Mouse (Mus musculus) heart, postnatal 0 days (tissue): ENCODE measurements around the gene Zhx3. TPM values are rescaled to one million over a fixed set of nuclear protein-coding genes. Genes with fewer than 3 reads are reported as not detected.

Experiments
- ATAC-seq: fragments of 200-750 bp; cut with Nextera tagmentation; 2 replicates; pipeline ENCODE4 v1.8.0; 2017; ENCODE audit warnings: low read depth, moderate number of reproducible peaks, moderate library complexity; ENCODE audit not compliant: insufficient read depth
- DNase-seq: peaks from one replicate; pipeline ENCODE4 v3.0.0-alpha.2; 2016; ENCODE audit warnings: low spot score
- H3K27ac ChIP-seq: fragments of 300-500 bp; sonication (generic); 2 replicates; pipeline ENCODE4 v1.5.1; 2014; ENCODE audit warnings: low read depth, mild to moderate bottlenecking
- H3K27me3 ChIP-seq: fragments of 300-500 bp; sonication (generic); 2 replicates; pipeline ENCODE4 v1.6.1; 2014; ENCODE audit warnings: low read length, mixed read lengths; ENCODE audit not compliant: control insufficient read depth, insufficient read depth
- H3K36me3 ChIP-seq: fragments of 300-500 bp; sonication (generic); replicated peaks from 2 replicates; pipeline ENCODE4 v1.6.1; 2014; ENCODE audit warnings: low read length, mixed read lengths; ENCODE audit not compliant: control insufficient read depth, insufficient read depth
- H3K4me1 ChIP-seq: fragments of 300-500 bp; sonication (generic); 2 replicates; pipeline ENCODE4 v1.6.1; 2014; ENCODE audit warnings: antibody characterized with exemption; ENCODE audit not compliant: control insufficient read depth, insufficient read depth
- H3K4me2 ChIP-seq: fragments of 300-500 bp; sonication (generic); 2 replicates; pipeline ENCODE4 v1.6.1; 2014; ENCODE audit warnings: low read depth, mild to moderate bottlenecking, low read length, moderate library complexity
- H3K4me3 ChIP-seq: fragments of 300-500 bp; sonication (generic); 2 replicates; pipeline ENCODE4 v1.5.1; 2014; ENCODE audit warnings: low read depth, low read length
- H3K9ac ChIP-seq: fragments of 300-500 bp; sonication (generic); replicated peaks from 2 replicates; pipeline ENCODE4 v1.6.1; 2014; ENCODE audit warnings: low read depth, low read length, mixed read lengths
- H3K9me3 ChIP-seq: fragments of 300-500 bp; sonication (generic); replicated peaks from 2 replicates; pipeline ENCODE4 v1.6.1; 2016; ENCODE audit warnings: low read length; ENCODE audit not compliant: control insufficient read depth
- CTCF ChIP-seq: IDR thresholded peaks from 2 replicates; pipeline ENCODE4 v1.5.1; 2016; ENCODE audit warnings: antibody characterized with exemption, control low read depth, low read depth
- EP300 ChIP-seq: IDR thresholded peaks from 2 replicates; pipeline ENCODE4 v1.6.1; 2016; ENCODE audit warnings: antibody characterized with exemption, low read depth
- WGBS: fragments of 180-500 bp; shearing (Covaris S2); extraction: QIAGEN DNeasy Blood & Tissue Kit; methylation state at CpG from one replicate; pipeline ENCODE4 v1.1.7; 2014; 5-methylcytosine and 5-hydroxymethylcytosine counted together
- polyA plus RNA-seq: library from polyadenylated mRNA; unstranded; fragments of >200 nt; fragmentation: Nextera tagmentation; extraction: Ambion mirVana; gene quantifications from 2 replicates; pipeline ENCODE4 v1.2.1, GENCODE M21; 2015
- total RNA-seq: library from RNA; depleted of rRNA; stranded (reverse); fragments of >200 nt; gene quantifications from 2 replicates; pipeline ENCODE4 v1.2.3, GENCODE M21; 2014; ENCODE audit warnings: low replicate concordance

The Zhx3 gene
- total and polyA plus RNA-seq, 2 experiments from 2014 or later, result 4.7 to 18.3 TPM

DNA sequence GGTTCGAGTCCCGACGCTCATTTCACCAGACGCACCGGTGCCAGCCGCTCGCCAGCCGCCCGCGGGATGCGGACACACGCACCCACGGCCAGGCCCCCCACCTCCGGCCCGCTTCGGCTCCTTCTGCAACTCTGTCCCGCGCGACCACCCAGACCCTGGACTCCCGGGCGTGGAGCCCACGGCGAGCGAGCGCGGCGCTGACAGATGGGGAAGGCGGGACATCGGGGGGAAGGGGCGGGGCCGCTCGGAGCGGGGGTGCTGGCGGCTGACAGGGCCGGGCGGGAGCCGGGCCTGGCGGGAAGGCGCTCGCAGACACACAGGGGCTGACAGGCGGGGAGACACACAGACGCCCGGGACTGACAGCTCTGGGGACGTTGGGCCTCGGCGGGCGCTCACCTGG is 403 bp downstream of the Zhx3 start:
- H3K4me2 ChIP-seq, result peak overlapping the region; percentile 90
- H3K27me3 ChIP-seq, result no peaks in the 10 kb centered on the region
- H3K27ac ChIP-seq, result peak overlapping the region; percentile 98
- peak overlapping the region; percentile 96 for H3K9ac ChIP-seq
- H3K36me3 ChIP-seq, result no peaks in the 10 kb centered on the region
- WGBS, result under 1% methylated on average over 42 of the region's 47 CpGs
- ATAC-seq, result peak; percentile 85
- H3K4me1 ChIP-seq, result peaks cover 7% of the 10 kb centered on the region; the same call in 1 of the 2 replicates
- H3K9me3 ChIP-seq, result no peaks in the 10 kb centered on the region; the same call in 1 of the 2 replicates
- H3K4me3 ChIP-seq, result peak overlapping the region; percentile 91
- peak; percentile 59 for DNase-seq
- no peak for TF ChIP-seq EP300
- no peak for TF ChIP-seq CTCF

DNA sequence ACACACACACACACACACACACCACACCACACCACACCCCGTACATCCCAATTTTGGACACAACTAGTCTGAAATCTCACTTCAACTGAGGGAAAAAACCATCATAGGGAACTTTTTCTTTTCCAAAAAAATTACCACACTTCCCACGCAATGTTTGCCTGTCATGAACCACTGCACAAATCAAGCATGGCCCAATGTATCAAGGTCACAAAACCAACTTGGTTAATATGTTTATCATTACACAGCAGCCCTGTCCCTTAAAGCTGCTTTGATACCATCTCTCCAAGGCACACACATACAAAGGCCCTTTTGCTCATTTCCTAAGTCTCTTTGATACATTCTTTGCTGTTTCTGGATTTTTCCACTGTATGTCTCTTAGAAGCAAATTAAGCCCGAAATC is 1.5 kb downstream of the Zhx3 start:
- WGBS, result 83% methylated on average over 3 of the region's 3 CpGs
- ATAC-seq, result no peak
- TF ChIP-seq CTCF (no peak), EP300 (no peak)
- H3K9me3 ChIP-seq, result no peaks in the 10 kb centered on the region; the same call in 1 of the 2 replicates
- H3K36me3 ChIP-seq, result no peaks in the 10 kb centered on the region
- H3K9ac ChIP-seq, result no peak overlapping the region
- 0 out of 2 replicates have a peak overlapping the region, but pooled peaks have one; percentile 24 for H3K4me2 ChIP-seq
- H3K27me3 ChIP-seq, result no peaks in the 10 kb centered on the region
- no peak overlapping the region for H3K27ac ChIP-seq
- DNase-seq, result no peak
- peaks cover 7% of the 10 kb centered on the region; the same call in 1 of the 2 replicates for H3K4me1 ChIP-seq
- H3K4me3 ChIP-seq, result no peak overlapping the region

DNA sequence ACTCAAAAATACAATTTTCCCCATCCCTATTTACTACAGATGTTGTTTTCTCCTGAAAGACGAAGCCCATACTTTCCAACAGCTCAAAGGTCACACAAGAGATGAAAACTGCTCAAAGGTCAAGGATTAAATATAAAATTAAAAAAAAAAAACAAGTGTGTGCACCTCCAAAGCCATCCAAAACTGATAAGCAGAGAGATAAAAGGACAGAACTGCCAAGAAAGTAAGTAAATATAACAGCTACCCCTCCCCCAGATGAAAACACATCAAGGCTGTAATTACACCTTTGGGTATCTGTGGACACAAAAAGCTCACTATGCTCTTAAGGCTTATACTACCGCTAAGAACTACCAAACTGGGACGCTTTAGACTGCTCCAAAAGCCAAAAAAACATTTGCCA is 3.4 kb downstream of the Zhx3 start:
- ATAC-seq (no peak), DNase-seq (no peak)
- WGBS, result 82% methylated on average over 3 of the region's 3 CpGs
- H3K36me3 ChIP-seq, result no peaks in the 10 kb centered on the region
- H3K9me3 ChIP-seq, result no peaks in the 10 kb centered on the region
- no peak overlapping the region for H3K4me3 ChIP-seq
- H3K4me2 ChIP-seq, result no peak overlapping the region
- H3K27ac ChIP-seq, result no peak overlapping the region
- no peaks in the 10 kb centered on the region for H3K27me3 ChIP-seq
- peaks cover 7% of the 10 kb centered on the region; the same call in 1 of the 2 replicates for H3K4me1 ChIP-seq
- TF ChIP-seq CTCF (no peak), EP300 (no peak)
- no peak overlapping the region for H3K9ac ChIP-seq

DNA sequence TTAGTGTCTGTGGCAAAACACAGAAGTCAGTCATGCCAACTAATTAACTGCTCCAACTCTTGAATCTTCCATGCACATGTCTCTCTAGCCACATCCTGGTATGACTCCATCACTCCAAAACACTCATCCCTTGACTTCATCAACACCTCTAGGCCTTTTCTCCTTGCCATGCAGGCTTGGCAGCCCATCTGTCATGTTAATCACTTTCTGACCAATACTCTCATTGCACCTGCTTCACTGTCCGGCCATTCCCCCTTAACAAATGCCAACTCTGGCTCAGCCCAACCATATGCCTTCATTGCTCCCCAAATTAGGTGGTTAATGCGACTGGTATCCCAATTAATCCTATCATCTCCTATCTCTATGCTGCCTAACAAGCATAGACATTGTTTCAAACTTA is 7.5 kb downstream of the Zhx3 start:
- no peak for DNase-seq
- ATAC-seq, result no peak

DNA sequence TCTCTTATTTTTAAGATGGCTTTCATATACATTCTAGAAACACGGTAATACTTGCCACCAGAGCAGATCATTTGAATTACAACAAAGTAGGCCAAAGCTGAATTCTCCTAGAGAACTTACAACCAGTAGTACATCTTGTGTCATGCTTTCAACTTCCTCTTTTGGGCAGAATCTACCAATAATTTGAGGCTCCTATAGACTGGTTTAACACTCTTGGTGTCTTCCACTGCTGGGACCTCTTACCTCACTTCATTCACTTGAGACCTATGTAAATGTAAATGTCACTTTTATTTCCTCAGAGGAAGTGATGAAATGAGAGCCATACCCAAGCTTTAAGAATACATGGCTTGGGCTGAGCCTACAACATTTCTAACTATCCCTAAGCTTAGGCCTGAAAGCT is 8.7 kb downstream of the Zhx3 start:
- TF ChIP-seq EP300 (no peak), CTCF (no peak)
- Histone ChIP-seq H3K9me3 (no peaks in the 10 kb centered on the region), H3K4me3 (no peak overlapping the region), H3K27me3 (no peaks in the 10 kb centered on the region), H3K9ac (no peak overlapping the region), H3K36me3 (no peaks in the 10 kb centered on the region), H3K4me2 (no peak overlapping the region), H3K27ac (no peak overlapping the region), H3K4me1 (no peaks in the 10 kb centered on the region)
- 92% methylated on average over 1 of the region's 1 CpGs for WGBS
- ATAC-seq, result no peak
- DNase-seq, result no peak

More for the DNA sequence above, 7.5 kb downstream of the Zhx3 start:
- TF ChIP-seq EP300, result no peak
- Histone ChIP-seq H3K4me2 (no peak overlapping the region), H3K9ac (no peak overlapping the region), H3K27me3 (no peaks in the 10 kb centered on the region), H3K4me3 (no peak overlapping the region), H3K36me3 (no peaks in the 10 kb centered on the region), H3K27ac (no peak overlapping the region), H3K4me1 (0 out of 2 replicates have a peak, but pooled peaks cover 3% of the 10 kb centered on the region), H3K9me3 (no peaks in the 10 kb centered on the region)
- WGBS, result 87% methylated on average over 2 of the region's 2 CpGs

DNA sequence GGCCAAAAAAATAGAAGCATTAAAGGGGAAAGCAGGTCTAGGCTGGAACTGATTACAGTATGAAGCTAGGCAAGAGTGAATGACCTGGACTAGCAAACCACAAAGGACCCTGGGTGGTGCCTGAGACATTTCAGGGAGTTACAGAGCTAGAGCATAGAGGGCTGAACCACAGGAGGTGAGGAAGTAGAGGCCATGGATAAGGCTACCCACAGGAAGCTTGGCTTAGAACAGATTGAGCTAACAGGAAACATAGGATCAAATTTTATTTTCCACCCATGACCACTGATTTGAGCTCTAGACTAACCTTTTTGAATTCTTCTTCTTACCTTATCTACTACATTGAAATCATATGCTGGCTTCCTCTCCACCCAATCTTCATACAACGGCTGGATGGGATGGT is 12.4 kb downstream of the Zhx3 start:
- Histone ChIP-seq H3K4me3 (no peak overlapping the region), H3K27me3 (no peaks in the 10 kb centered on the region), H3K9me3 (0 out of 2 replicates have a peak, but pooled peaks cover 3% of the 10 kb centered on the region), H3K27ac (no peak overlapping the region), H3K9ac (no peak overlapping the region), H3K4me2 (no peak overlapping the region), H3K4me1 (no peaks in the 10 kb centered on the region), H3K36me3 (no peaks in the 10 kb centered on the region)
- ATAC-seq (no peak), DNase-seq (no peak)
- 57% methylated on average over 1 of the region's 1 CpGs for WGBS
- no peak for TF ChIP-seq EP300
- no peak for TF ChIP-seq CTCF
